Mouse (Mus musculus) neural tube, embryonic 14.5 days (tissue): Measurements from ENCODE around the gene Lfng. TPM values are rescaled to one million over a fixed set of nuclear protein-coding genes. Genes with fewer than 3 reads are reported as not detected.

ENCODE experiments used
- ATAC-seq: fragments of 200-750 bp; cut with Nextera tagmentation; 2 replicates; pipeline ENCODE4 v1.8.0; 2017; ENCODE audit warnings: low read depth, mild to moderate bottlenecking, moderate TSS enrichment, moderate library complexity
- H3K27ac ChIP-seq: fragments of 300-500 bp; sonication (generic); 2 replicates; pipeline ENCODE4 v1.5.1; 2014; ENCODE audit warnings: low read depth, mild to moderate bottlenecking, control low read depth, low read length, moderate library complexity, mixed read lengths
- H3K27me3 ChIP-seq: fragments of 300-500 bp; sonication (generic); 2 replicates; pipeline ENCODE4 v1.6.1; 2014; ENCODE audit warnings: low read length; ENCODE audit not compliant: control insufficient read depth, insufficient read depth
- H3K36me3 ChIP-seq: fragments of 300-500 bp; sonication (generic); 2 replicates; pipeline ENCODE4 v1.6.1; 2014; ENCODE audit warnings: low read length, mixed read lengths; ENCODE audit not compliant: control insufficient read depth, insufficient read depth
- H3K4me1 ChIP-seq: fragments of 300-500 bp; sonication (generic); 2 replicates; pipeline ENCODE4 v1.6.1; 2014; ENCODE audit warnings: low read length; ENCODE audit not compliant: control insufficient read depth, insufficient read depth
- H3K4me2 ChIP-seq: fragments of 300-500 bp; sonication (generic); 2 replicates; pipeline ENCODE4 v1.6.1; 2014; ENCODE audit warnings: mild to moderate bottlenecking, low read depth, low read length, control low read depth
- H3K4me3 ChIP-seq: fragments of 300-500 bp; sonication (generic); 2 replicates; pipeline ENCODE4 v1.5.1; 2014; ENCODE audit warnings: low read depth, low read length, control low read depth, mixed read lengths
- H3K9ac ChIP-seq: fragments of 300-500 bp; sonication (generic); replicated peaks from 2 replicates; pipeline ENCODE4 v1.6.1; 2014; ENCODE audit warnings: low read depth, mild to moderate bottlenecking, control low read depth, low read length, mixed read lengths
- H3K9me3 ChIP-seq: fragments of 300-500 bp; sonication (generic); 2 replicates; pipeline ENCODE4 v1.6.1; 2016; ENCODE audit warnings: low read length; ENCODE audit not compliant: control insufficient read depth
- WGBS: fragments of 180-500 bp; shearing (Covaris S2); extraction: QIAGEN DNeasy Blood & Tissue Kit; methylation state at CpG from one replicate; pipeline ENCODE4 v1.1.7; 2014; 5-methylcytosine and 5-hydroxymethylcytosine counted together
- polyA plus RNA-seq: library from polyadenylated mRNA; unstranded; fragments of >200 nt; fragmentation: Nextera tagmentation; extraction: Ambion mirVana; gene quantifications from 2 replicates; pipeline ENCODE4 v1.2.1, GENCODE M21; 2014

Gene Lfng
- polyA plus RNA-seq, 1 experiment from 2014 or later = 18.2 TPM

DNA sequence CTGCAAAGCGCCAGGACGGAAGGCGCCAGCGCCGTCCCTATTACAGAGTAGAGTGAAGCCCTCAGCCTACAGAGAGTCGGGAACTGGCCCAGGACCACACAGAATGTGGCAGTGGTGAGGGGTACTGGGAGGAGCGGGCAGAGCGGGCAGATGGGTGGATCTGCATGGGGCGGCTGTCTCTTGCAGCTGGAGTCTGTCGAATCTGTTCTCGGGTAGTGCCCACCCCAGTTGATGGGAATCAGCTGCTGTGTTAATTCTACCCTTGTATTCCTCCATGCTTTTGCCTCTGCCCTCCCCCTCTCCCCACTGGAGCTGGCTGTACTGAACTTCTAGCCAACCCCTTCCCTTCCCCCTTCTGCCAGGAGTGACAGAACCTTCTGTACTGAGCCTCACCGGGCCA is 5.4 kb upstream of the Lfng start:
- no peak overlapping the region for H3K27ac ChIP-seq
- no peaks in the 10 kb centered on the region for H3K36me3 ChIP-seq
- 61% methylated on average over 12 of the region's 12 CpGs for WGBS
- peaks cover 7% of the 10 kb centered on the region for H3K4me1 ChIP-seq
- no peak overlapping the region for H3K9ac ChIP-seq
- H3K4me3 ChIP-seq = no peak overlapping the region
- H3K9me3 ChIP-seq = no peaks in the 10 kb centered on the region
- peak; percentile 39; the same call in 1 of the 2 replicates for ATAC-seq
- H3K27me3 ChIP-seq = 0 out of 2 replicates have a peak, but pooled peaks cover 3% of the 10 kb centered on the region
- no peak overlapping the region for H3K4me2 ChIP-seq

DNA sequence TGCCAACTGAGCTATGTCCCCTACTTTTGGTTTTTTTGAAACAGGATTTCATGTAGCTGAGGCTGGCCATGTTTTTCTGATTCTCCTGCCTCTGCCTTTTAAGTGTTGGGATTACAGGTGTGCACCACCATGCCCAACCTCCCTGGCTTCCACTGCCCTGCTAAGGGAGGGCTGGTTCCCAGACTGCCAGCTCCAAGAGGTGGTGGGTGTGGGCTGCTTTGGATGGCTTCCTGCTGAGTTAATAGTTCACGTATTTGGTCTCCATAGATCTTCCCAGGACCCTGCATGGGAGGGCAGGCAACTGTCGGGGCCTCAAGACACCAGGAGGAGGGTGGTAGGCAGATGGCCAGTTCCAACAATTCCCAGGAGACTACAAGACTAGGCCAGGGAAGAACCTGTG is 4.6 kb upstream of the Lfng start:
- Histone ChIP-seq H3K27me3 (peaks cover 3% of the 10 kb centered on the region; the same call in 1 of the 2 replicates), H3K9ac (no peak overlapping the region), H3K4me2 (no peak overlapping the region), H3K27ac (no peak overlapping the region), H3K4me1 (peaks cover 15% of the 10 kb centered on the region), H3K9me3 (no peaks in the 10 kb centered on the region), H3K36me3 (no peaks in the 10 kb centered on the region), H3K4me3 (no peak overlapping the region)
- WGBS = 28% methylated on average over 2 of the region's 2 CpGs
- no peak for ATAC-seq

DNA sequence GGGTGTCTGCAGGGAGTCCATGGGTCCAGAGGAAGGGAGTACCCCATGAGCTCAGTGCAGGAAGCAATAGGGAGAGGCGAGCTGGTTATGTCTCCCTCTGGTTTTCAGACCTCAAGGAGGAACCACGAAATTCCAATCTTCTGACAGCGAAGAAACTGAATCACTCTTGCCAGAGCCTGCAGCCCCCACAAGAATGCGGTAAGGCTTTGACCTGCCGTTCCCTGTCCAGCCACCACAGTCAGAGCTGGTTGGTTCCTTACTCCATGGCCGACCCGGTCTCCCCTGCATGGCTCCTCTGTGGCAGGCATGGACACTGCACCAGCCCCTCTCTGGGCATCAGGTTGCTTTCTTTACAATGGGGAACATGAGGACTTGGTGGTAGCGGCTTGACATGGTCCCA is 2.7 kb upstream of the Lfng start:
- H3K36me3 ChIP-seq = no peaks in the 10 kb centered on the region
- no peaks in the 10 kb centered on the region for H3K9me3 ChIP-seq
- no peak overlapping the region for H3K27ac ChIP-seq
- no peak overlapping the region for H3K9ac ChIP-seq
- WGBS = 83% methylated on average over 8 of the region's 8 CpGs
- ATAC-seq = no peak
- H3K4me1 ChIP-seq = peaks cover 17% of the 10 kb centered on the region
- H3K4me2 ChIP-seq = no peak overlapping the region
- H3K4me3 ChIP-seq = no peak overlapping the region
- H3K27me3 ChIP-seq = peaks cover 3% of the 10 kb centered on the region; the same call in 1 of the 2 replicates

DNA sequence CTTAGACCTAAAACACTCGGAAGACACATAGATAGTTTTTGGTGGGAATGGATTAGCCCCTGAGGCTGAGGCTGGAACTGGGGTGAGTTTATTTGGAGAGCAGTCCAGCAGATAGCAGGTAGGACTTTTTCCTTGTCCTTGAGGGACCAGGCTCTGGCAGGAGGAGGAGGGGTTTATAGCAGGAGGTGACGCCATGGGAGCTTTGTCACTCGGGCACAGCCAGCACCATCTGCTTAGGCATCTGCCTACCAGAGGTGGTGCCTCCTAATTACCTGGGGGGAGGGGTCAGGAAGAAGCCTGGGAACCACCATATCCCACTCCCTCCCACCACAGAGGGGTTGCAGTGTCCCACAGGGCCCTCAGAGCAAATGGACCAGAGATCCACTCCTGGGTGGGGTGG is 1.9 kb upstream of the Lfng start:
- Histone ChIP-seq H3K4me2 (no peak overlapping the region), H3K27me3 (peaks cover 3% of the 10 kb centered on the region; the same call in 1 of the 2 replicates)

DNA sequence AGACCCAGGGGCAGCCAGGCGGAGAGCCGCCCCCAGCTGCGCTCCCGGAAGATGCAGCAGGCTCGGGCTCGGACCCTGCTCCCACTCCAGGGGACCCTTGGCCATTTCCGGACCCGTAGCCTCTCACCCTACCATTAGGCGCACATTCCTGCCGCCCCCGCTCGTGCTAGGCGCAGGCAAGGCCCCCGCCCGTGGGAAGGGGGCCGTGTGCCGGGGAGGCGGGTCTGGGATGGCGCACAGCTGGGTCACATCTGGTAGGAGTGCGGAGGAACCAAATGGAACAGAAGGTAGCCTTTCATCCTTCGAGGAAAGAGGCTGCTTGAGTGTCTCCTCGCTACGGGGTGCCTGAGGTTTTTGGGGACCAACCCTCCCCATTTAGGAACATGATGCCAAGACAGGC is 734 bp upstream of the Lfng start:
- H3K27me3 ChIP-seq = peaks cover 3% of the 10 kb centered on the region; the same call in 1 of the 2 replicates
- under 1% methylated on average over 23 of the region's 23 CpGs for WGBS
- peaks cover 30% of the 10 kb centered on the region for H3K4me1 ChIP-seq
- no peak overlapping the region for H3K27ac ChIP-seq
- H3K4me2 ChIP-seq = peak overlapping the region; percentile 85
- ATAC-seq = no peak
- H3K9me3 ChIP-seq = no peaks in the 10 kb centered on the region
- H3K9ac ChIP-seq = peak overlapping the region; percentile 28; the same call in 1 of the 2 replicates
- H3K4me3 ChIP-seq = peak overlapping the region; percentile 45
- H3K36me3 ChIP-seq = no peaks in the 10 kb centered on the region

More for the DNA sequence above, 1.9 kb upstream of the Lfng start:
- no peak overlapping the region for H3K4me3 ChIP-seq
- no peak for ATAC-seq
- no peaks in the 10 kb centered on the region for H3K36me3 ChIP-seq
- no peak overlapping the region for H3K9ac ChIP-seq
- no peak overlapping the region for H3K27ac ChIP-seq
- 19% methylated on average over 3 of the region's 3 CpGs for WGBS
- peaks cover 19% of the 10 kb centered on the region for H3K4me1 ChIP-seq
- no peaks in the 10 kb centered on the region for H3K9me3 ChIP-seq

DNA sequence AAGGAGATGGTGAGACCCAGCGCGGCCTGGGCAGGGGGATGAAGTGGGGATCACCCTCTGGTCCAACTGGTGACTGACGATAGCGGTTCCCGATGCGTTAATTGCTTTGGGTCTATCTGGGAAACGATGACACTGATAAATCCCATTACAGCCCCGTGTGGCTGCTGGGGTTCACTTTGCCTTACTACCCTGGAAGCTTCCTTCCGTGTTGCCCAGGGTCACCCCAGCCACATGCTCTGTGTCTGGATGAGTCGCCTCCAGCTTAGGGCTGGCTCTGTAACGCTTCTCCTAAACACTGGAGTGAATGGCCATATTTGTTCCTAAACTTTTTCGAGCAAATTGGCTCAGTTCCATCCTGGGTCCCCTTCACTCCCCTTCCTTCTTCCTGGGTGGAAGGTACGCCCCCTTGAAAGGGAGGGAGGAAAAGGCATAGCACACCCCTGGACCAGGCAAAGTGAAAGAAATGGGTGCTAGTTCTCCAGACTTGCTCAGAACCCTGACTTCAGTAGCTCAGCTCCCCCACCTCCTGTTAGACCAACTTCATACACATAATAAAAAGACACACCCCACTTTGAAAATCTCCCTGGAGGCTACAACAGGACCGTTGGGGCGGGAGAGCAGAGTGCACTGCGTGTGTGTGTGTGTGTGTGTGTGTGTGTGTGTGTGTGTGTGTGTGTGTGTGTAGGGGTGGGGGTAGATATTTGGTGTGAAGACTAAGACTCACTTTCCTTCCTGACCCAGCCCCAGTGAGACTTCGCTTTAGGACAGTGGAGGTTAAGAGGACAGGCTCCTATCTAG is 915 bp downstream of the Lfng start:
- H3K4me2 ChIP-seq = peak overlapping the region; percentile 85
- H3K9me3 ChIP-seq = no peaks in the 10 kb centered on the region
- 1% methylated on average over 17 of the region's 17 CpGs for WGBS
- H3K4me3 ChIP-seq = peak overlapping the region; percentile 45
- no peaks in the 10 kb centered on the region for H3K36me3 ChIP-seq
- no peak for ATAC-seq
- peaks cover 41% of the 10 kb centered on the region for H3K4me1 ChIP-seq
- H3K27ac ChIP-seq = peak overlapping the region; percentile 40
- peaks cover 3% of the 10 kb centered on the region; the same call in 1 of the 2 replicates for H3K27me3 ChIP-seq
- peak overlapping the region; percentile 59 for H3K9ac ChIP-seq

DNA sequence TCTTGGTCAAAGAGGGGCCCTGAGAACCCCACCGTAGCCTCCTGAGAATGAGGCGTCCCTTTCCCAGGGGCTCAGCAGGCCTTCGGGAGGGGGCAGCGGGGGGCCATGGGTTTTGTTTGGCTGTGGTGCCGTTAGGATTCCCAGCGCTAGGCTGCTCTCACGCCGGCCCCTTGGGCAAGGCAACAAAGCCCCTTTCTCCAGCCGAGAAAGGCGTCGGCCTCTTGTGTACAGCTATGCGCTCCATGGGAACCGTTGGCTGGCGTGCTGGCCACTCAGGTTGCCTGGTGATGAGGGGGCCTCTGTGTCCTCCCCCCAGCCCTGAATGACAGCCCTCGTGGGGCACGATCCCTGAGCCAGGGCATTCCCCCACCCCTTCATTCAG is 1.5 kb downstream of the Lfng start:
- ATAC-seq = peak; percentile 44; the same call in 1 of the 2 replicates
- Histone ChIP-seq H3K4me1 (peaks cover 41% of the 10 kb centered on the region), H3K9me3 (no peaks in the 10 kb centered on the region), H3K27ac (peak overlapping the region; percentile 40), H3K27me3 (peaks cover 3% of the 10 kb centered on the region; the same call in 1 of the 2 replicates), H3K36me3 (0 out of 2 replicates have a peak, but pooled peaks cover 1% of the 10 kb centered on the region), H3K9ac (peak overlapping the region; percentile 2; the same call in 1 of the 2 replicates), H3K4me2 (peak overlapping the region; percentile 85), H3K4me3 (peak overlapping the region; percentile 45)
- WGBS = 2% methylated on average over 16 of the region's 16 CpGs

DNA sequence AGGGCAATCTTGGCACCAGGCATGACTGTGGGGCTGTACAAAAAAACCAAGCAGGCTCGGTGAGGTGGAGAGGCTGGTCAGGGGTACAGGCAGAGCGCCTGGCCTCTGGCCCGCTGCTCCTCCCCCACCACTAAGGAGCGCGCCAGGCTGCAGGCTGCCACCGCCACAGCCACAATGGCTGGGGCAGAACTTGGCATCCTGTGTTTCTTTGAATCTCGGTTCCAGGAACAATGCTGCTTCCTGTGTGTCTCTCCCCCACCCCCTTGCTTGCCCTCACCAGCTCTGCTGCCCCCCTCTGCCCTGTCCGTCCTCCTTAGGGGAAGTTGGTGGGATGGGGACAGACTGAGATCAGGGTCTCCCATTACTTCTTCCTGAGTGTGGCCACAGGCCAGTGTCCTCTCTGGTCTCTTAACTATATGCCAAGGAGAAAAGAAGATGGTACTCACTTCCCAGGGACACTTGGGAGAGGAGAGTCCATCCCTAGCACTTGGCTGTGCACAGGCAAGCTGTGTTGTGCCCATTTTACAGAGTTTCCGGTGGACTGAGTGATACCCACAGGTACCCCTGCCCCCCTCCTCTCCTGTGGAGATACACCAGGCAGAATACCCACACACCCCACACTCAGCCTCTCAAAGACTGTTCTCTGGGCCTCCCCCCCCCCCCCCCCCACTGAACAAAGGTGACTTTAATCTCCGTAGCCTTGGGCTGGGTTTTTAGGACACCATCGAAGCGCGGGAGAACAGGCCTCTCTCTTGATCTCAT is 2.6 kb downstream of the Lfng start:
- H3K27me3 ChIP-seq = peaks cover 3% of the 10 kb centered on the region; the same call in 1 of the 2 replicates
- H3K4me3 ChIP-seq = peak overlapping the region; percentile 45
- H3K4me1 ChIP-seq = peaks cover 41% of the 10 kb centered on the region
- peaks cover 9% of the 10 kb centered on the region; the same call in 1 of the 2 replicates for H3K36me3 ChIP-seq
- H3K9me3 ChIP-seq = no peaks in the 10 kb centered on the region
- WGBS = 4% methylated on average over 12 of the region's 13 CpGs
- peak overlapping the region; percentile 25; the same call in 1 of the 2 replicates for H3K9ac ChIP-seq
- peak overlapping the region; percentile 86 for H3K27ac ChIP-seq
- peak overlapping the region; percentile 85 for H3K4me2 ChIP-seq
- 0 out of 2 replicates have a peak, but pooled peaks have one; percentile 10 for ATAC-seq
